Mouse (Mus musculus): ENCODE results near the gene Sesn3. TPM values are rescaled to one million over a fixed set of nuclear protein-coding genes. Genes with fewer than 3 reads are reported as not detected.
A peak's percentile ranks its signal among the peaks of the same experiment; 100 is the strongest.

Sesn3 gene
- polyA plus RNA-seq, 1 experiment from 2014 or later: 11.9 TPM

DNA sequence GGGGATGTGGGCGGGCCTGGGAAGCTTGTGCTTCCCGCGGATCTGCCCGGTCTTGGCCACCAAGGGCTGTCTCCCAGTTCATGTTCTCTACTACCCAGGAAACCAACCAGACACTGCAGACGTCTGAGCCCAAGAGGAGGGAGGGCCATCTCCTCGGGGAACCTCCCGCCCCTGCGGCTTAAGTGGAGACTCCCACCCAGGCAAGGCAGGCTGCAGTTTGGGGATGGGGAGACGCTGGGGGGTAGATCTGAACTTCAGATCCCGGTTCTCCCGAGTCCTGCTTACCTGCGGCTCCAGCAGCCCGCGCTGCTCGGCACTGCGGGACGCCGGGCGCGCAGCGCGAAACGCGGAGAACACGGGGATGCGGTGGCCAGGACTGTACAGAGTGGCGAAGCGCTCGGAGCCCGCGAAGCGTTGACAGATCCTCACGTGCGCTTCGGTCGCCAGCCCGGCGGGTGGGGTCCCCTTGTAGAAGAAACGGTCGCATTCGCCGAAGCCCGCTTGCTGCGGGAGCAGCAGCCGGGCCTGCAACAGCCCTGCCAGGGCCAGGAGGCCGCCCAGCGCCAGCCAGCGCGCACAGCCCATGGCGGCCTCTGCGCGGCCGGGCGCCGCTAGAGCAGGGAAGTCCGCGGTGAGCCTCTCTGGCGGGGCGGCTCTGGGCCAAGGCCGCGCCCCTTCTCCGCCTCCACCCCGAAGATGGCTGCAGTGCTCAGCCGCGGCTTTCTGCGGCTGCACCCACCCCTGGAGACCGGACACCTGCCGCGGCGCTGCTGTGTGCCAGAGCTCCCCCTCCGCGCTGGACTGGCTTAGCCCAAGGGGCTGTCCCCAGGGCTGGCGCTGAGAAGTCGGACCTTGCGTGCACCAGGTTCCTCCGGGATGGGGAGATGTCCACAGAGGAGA, 105.8 kb downstream of the Sesn3 start:
- Histone ChIP-seq H3K4me3 (peak overlapping the region; percentile 70), H3K9me3 (no peaks in the 10 kb centered on the region), H3K27ac (replicated peaks) (peak overlapping the region; percentile 77), H3K4me2 (peak overlapping the region; percentile 97), H3K27me3 (replicated peaks) (peaks cover 4% of the 10 kb centered on the region; the same call in 1 of the 2 replicates), H3K9ac (peak overlapping the region; percentile 86), H3K4me1 (peaks cover 22% of the 10 kb centered on the region), H3K36me3 (no peaks in the 10 kb centered on the region)
- WGBS: 1% methylated on average over 76 of the region's 76 CpGs
- peak; percentile 89 for ATAC-seq (ENCODE audit: extremely low read depth, insufficient number of reproducible peaks, low FRiP score, low TSS enrichment)

- Histone ChIP-seq H3K36me3 (no peaks in the 10 kb centered on the region), H3K9ac (peak within 1 kb of the TSS; percentile 86), H3K4me2 (peak within 1 kb of the TSS; percentile 97), H3K9me3 (no peaks in the 10 kb centered on the region), H3K27ac (replicated peaks) (peak within 1 kb of the TSS; percentile 77), H3K4me1 (peaks cover 22% of the 10 kb centered on the region), H3K4me3 (peak within 1 kb of the TSS; percentile 70), H3K27me3 (replicated peaks) (peaks cover 4% of the 10 kb centered on the region; the same call in 1 of the 2 replicates)
- 4% methylated on average over 8 of the region's 8 CpGs for WGBS
- no peak for ATAC-seq (ENCODE audit: extremely low read depth, insufficient number of reproducible peaks, low FRiP score, low TSS enrichment)
Observed at GRCm38 (mm10) chr9:14381353-14382055, 106.6 kb downstream of the Sesn3 start, which contains the start of gene Endod1. Gene Endod1 (minus strand): TSS chr9:14381507.

GRCm38 (mm10) chr9:14382256-14382791, 107.5 kb downstream of the Sesn3 start:
- peak overlapping the region; percentile 97 for H3K4me2 ChIP-seq
- H3K36me3 ChIP-seq: no peaks in the 10 kb centered on the region
- ATAC-seq (ENCODE audit: extremely low read depth, insufficient number of reproducible peaks, low FRiP score, low TSS enrichment): no peak
- no peak overlapping the region for H3K27ac ChIP-seq (replicated peaks)
- no peaks in the 10 kb centered on the region for H3K9me3 ChIP-seq
- H3K4me3 ChIP-seq: 0 out of 2 replicates have a peak overlapping the region, but pooled peaks have one; percentile 70
- H3K4me1 ChIP-seq: peaks cover 22% of the 10 kb centered on the region
- H3K9ac ChIP-seq: 0 out of 2 replicates have a peak overlapping the region, but pooled peaks have one; percentile 5
- 64% methylated on average over 5 of the region's 5 CpGs for WGBS
- H3K27me3 ChIP-seq (replicated peaks): peaks cover 4% of the 10 kb centered on the region; the same call in 1 of the 2 replicates

Other genes with a start within 250 kb of the Sesn3 start
- gene Endod1, start 106.4 kb downstream of the Sesn3 start, polyA plus RNA-seq (2015; fragmentation: Nextera tagmentation; extraction: Ambion mirVana): 7.5 and 8.9 TPM in 2 replicates
- 0.19 TPM in 1 of 2 replicates, not detected in the other for gene Kdm4d, start 225.4 kb downstream of the Sesn3 start, polyA plus RNA-seq (2015; fragmentation: Nextera tagmentation; extraction: Ambion mirVana)
- 111 and 116 TPM in 2 replicates for gene Cwc15, start 225.6 kb downstream of the Sesn3 start, polyA plus RNA-seq (2015; fragmentation: Nextera tagmentation; extraction: Ambion mirVana)